ENCODE assay signal across 22 mouse cellular contexts in the genomic region with DNA sequence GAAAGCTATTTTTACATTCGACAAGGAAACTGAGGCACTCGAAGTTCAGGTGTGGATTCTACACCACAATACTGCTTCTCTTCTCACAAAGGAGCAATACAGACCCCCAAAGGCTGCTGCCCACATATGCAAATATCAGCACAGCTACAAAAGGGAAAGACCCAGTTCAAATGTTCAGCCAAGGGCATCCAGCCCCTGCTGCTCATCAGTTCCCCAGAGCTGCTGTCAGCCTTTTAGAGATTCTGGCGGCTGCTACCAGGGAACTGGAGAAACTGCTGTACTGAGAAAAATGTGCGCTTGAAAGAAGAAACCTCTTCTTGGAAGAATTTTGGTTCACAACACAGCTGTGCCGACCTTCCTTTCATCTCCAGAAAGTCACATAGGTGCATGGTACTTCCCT.
DNase-seq lines count a peak whose midpoint lies in the region; ATAC-seq lines count a peak whose summit lies in the region.
"Had no signal": no experiment of that assay in that cellular context is flagged by ENCODE, and none has a peak within 500 bp of the region (broad histone marks: within the 10 kb centered on the region; RNA-seq: fewer than 3 reads in every experiment).

No protein-coding gene starts in this region.

- ATAC-seq in hindbrain, embryonic 13.5 days (ENCODE audit: low FRiP score) = no peak
- ATAC-seq: intestine, embryonic 16.5 days; liver, embryonic 12.5 days had no signal

- H3K27ac ChIP-seq in hindbrain, embryonic 13.5 days = peak overlapping the region; percentile 55; the same call in 1 of the 2 replicates
- H3K27ac ChIP-seq in limb, embryonic 10.5 days = no peak overlapping the region
- H3K27ac ChIP-seq: embryonic facial prominence, embryonic 15.5 days; heart, embryonic 10.5 days; limb, embryonic 12.5 days; liver, embryonic 12.5 days; stomach, postnatal 0 days had no signal

- no peaks in the 10 kb centered on the region for H3K36me3 ChIP-seq in hindbrain, embryonic 13.5 days
- H3K36me3 ChIP-seq in limb, embryonic 10.5 days = no peaks in the 10 kb centered on the region
- H3K36me3 ChIP-seq: embryonic facial prominence, embryonic 15.5 days; heart, embryonic 10.5 days; limb, embryonic 12.5 days; liver, embryonic 12.5 days had no signal

- H3K9ac ChIP-seq in hindbrain, embryonic 13.5 days = no peak overlapping the region
- H3K9ac ChIP-seq: embryonic facial prominence, embryonic 15.5 days; limb, embryonic 12.5 days; liver, embryonic 12.5 days had no signal

- H3K4me3 ChIP-seq in hindbrain, embryonic 13.5 days = no peak overlapping the region
- H3K4me3 ChIP-seq in limb, embryonic 10.5 days = no peak overlapping the region
- H3K4me3 ChIP-seq: embryonic facial prominence, embryonic 15.5 days; heart, embryonic 10.5 days; limb, embryonic 12.5 days; liver, embryonic 12.5 days had no signal

- DNase-seq in left cerebral cortex, postnatal 4 days = peak; percentile 16
- DNase-seq in left cerebral cortex, postnatal 14 days (ENCODE audit: low spot score in 2 of 2) = no peak
- DNase-seq in retina, postnatal 1 day = peak; percentile 9
- no peak for DNase-seq in retina, embryonic 14.5 days (ENCODE audit: low spot score)
- no peak for DNase-seq in right cerebral cortex, postnatal 4 days
- DNase-seq in limb, embryonic 10.5 days (ENCODE audit: low spot score) = no peak
- DNase-seq: adrenal gland, postnatal 10 days; cerebellum, adult 9-10 months; gastrocnemius, postnatal 10 days; kidney, adult 9 months; kidney, postnatal 14 days; lung, adult 2 months; lung, postnatal 14 days; thymus, adult 2 months; thymus, postnatal 4 days had no signal

- H3K27me3 ChIP-seq in hindbrain, embryonic 13.5 days = no peaks in the 10 kb centered on the region
- H3K27me3 ChIP-seq in limb, embryonic 10.5 days (ENCODE audit: low read depth, poor library complexity, severe bottlenecking) = no peaks in the 10 kb centered on the region
- H3K27me3 ChIP-seq: embryonic facial prominence, embryonic 15.5 days; limb, embryonic 12.5 days; liver, embryonic 12.5 days had no signal

- WGBS in hindbrain, embryonic 13.5 days = 45% methylated on average over 5 of the region's 5 CpGs
- WGBS in limb, embryonic 10.5 days = 89% methylated on average over 5 of the region's 5 CpGs

- peaks cover 13% of the 10 kb centered on the region for H3K4me1 ChIP-seq in hindbrain, embryonic 13.5 days (replicated peaks)
- H3K4me1 ChIP-seq in limb, embryonic 10.5 days = no peaks in the 10 kb centered on the region
- H3K4me1 ChIP-seq: embryonic facial prominence, embryonic 15.5 days; heart, embryonic 10.5 days; limb, embryonic 12.5 days; liver, embryonic 12.5 days had no signal

- H3K9me3 ChIP-seq in hindbrain, embryonic 13.5 days = no peaks in the 10 kb centered on the region
- no peaks in the 10 kb centered on the region for H3K9me3 ChIP-seq in limb, embryonic 10.5 days (replicated peaks)
- H3K9me3 ChIP-seq: embryonic facial prominence, embryonic 15.5 days; heart, embryonic 10.5 days; limb, embryonic 12.5 days; liver, embryonic 12.5 days had no signal

- no peak overlapping the region for H3K4me2 ChIP-seq in hindbrain, embryonic 13.5 days
- H3K4me2 ChIP-seq: embryonic facial prominence, embryonic 15.5 days; limb, embryonic 12.5 days; liver, embryonic 12.5 days had no signal

- intact Hi-C loops in left cerebral cortex, postnatal 4 days (cut with DNase I) = loop anchor here (10.0 kb wide), 1 partner anchor 182 kb away; a partner anchor contains a TSS
- intact Hi-C loops in left cerebral cortex, postnatal 14 days (cut with DNase I) = no loop called here

Comparison
In these comparisons a context has a peak if more than half of its experiments do, and no peak if none do; other contexts are left out.
1. DNase-seq: peak in left cerebral cortex, postnatal 4 days (single experiment) and retina, postnatal 1 day (single experiment); none in left cerebral cortex, postnatal 14 days (0 of 2), retina, embryonic 14.5 days (single experiment), right cerebral cortex, postnatal 4 days (single experiment) and limb, embryonic 10.5 days (single experiment).